Mouse (Mus musculus) spleen, adult 2 months (tissue): ENCODE results near the gene Olfr846.

Source experiments
- CTCF ChIP-seq: fragments of 200-500 bp; IDR thresholded peaks from 2 replicates; pipeline ENCODE4 v1.5.1; 2011; ENCODE audit warnings: mild to moderate bottlenecking, inconsistent platforms; ENCODE audit not compliant: insufficient read depth, insufficient read length, insufficient replicate concordance; ENCODE audit errors: extremely low read depth
- POLR2A ChIP-seq: fragments of 200-500 bp; IDR thresholded peaks from 2 replicates; pipeline ENCODE4 v1.6.1; 2011; ENCODE audit warnings: low read depth, low read length, inconsistent platforms

DNA sequence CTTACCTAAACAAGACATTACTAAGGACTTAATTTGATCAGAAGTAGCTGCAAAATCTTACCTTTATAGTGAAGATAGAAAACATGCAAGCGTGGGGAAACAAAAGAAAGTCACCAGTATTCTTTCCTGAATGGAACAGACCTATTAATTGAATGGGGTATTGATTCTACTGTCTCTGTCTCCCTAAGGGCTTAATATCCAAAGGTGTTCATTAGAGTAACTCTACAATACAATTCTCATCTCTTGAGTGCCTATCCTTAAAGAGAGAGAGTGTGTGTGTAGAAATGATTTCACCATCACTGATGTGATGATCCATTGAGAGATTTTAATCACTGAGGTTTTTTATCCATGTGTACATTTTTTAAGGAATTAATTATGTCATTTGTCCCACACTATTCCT is at the start of gene Olfr846:
- TF ChIP-seq POLR2A (no peak), CTCF (no peak)
